Mouse (Mus musculus) limb, embryonic 15.5 days (tissue): ENCODE data around the gene Garnl3. TPM values are rescaled to one million over a fixed set of nuclear protein-coding genes. Genes with fewer than 3 reads are reported as not detected.
"Not testable (repeated sequence)": the region's sequence is repeated elsewhere in the genome, so short reads cannot be mapped to it uniquely, and the experiment has no call there.

Experiments used
- ATAC-seq: fragments of 200-750 bp; cut with Nextera tagmentation; 2 replicates; pipeline ENCODE4 v1.8.0; 2017; ENCODE audit warnings: low read depth, moderate TSS enrichment; ENCODE audit not compliant: insufficient number of reproducible peaks, low FRiP score, low TSS enrichment
- H3K27ac ChIP-seq: fragments of 300-500 bp; sonication (generic); 2 replicates; pipeline ENCODE4 v1.5.1; 2015; ENCODE audit warnings: moderate library complexity, mild to moderate bottlenecking, inconsistent platforms
- H3K27me3 ChIP-seq: fragments of 300-500 bp; sonication (generic); 2 replicates; pipeline ENCODE4 v1.6.1; 2015; ENCODE audit warnings: inconsistent platforms
- H3K36me3 ChIP-seq: fragments of 300-500 bp; sonication (generic); 2 replicates; pipeline ENCODE4 v1.6.1; 2015; ENCODE audit warnings: inconsistent platforms
- H3K4me1 ChIP-seq: fragments of 300-500 bp; sonication (generic); 2 replicates; pipeline ENCODE4 v1.6.1; 2015; ENCODE audit warnings: inconsistent platforms
- H3K4me2 ChIP-seq: fragments of 300-500 bp; sonication (generic); 2 replicates; pipeline ENCODE4 v1.6.1; 2015; ENCODE audit warnings: mild to moderate bottlenecking, inconsistent platforms
- H3K4me3 ChIP-seq: fragments of 300-500 bp; sonication (generic); 2 replicates; pipeline ENCODE4 v1.5.1; 2015; ENCODE audit warnings: mild to moderate bottlenecking, inconsistent platforms
- H3K9ac ChIP-seq: fragments of 300-500 bp; sonication (generic); 2 replicates; pipeline ENCODE4 v1.6.1; 2015; ENCODE audit warnings: inconsistent platforms
- H3K9me3 ChIP-seq: fragments of 300-500 bp; sonication (generic); 2 replicates; pipeline ENCODE4 v1.6.1; 2016; ENCODE audit warnings: inconsistent platforms
- WGBS: fragments of 180-500 bp; shearing (Covaris S2); methylation state at CpG from one replicate; pipeline ENCODE4 v1.1.7; 2015; 5-methylcytosine and 5-hydroxymethylcytosine counted together
- polyA plus RNA-seq: library from polyadenylated mRNA; unstranded; fragments of >200 nt; fragmentation: Nextera tagmentation; extraction: Ambion mirVana; gene quantifications from 2 replicates; pipeline ENCODE4 v1.2.1, GENCODE M21; 2015

Garnl3 gene
- polyA plus RNA-seq, 1 experiment from 2014 or later = 8.8 TPM

- WGBS = 68% methylated on average over 6 of the region's 6 CpGs
- H3K9me3 ChIP-seq = no peaks in the 10 kb centered on the region
- H3K4me2 ChIP-seq = no peak overlapping the region
- H3K4me3 ChIP-seq = no peak overlapping the region
- H3K27ac ChIP-seq = no peak overlapping the region
- no peaks in the 10 kb centered on the region for H3K27me3 ChIP-seq
- no peaks in the 10 kb centered on the region for H3K36me3 ChIP-seq
- ATAC-seq = no peak
- no peaks in the 10 kb centered on the region for H3K4me1 ChIP-seq
- no peak overlapping the region for H3K9ac ChIP-seq
These were observed 8.6 kb downstream of the Garnl3 start for GRCm38 (mm10) chr2:33122856-33123255.

- H3K4me3 ChIP-seq = no peak overlapping the region
- no peak overlapping the region for H3K4me2 ChIP-seq
- no peak for ATAC-seq
- no peaks in the 10 kb centered on the region for H3K36me3 ChIP-seq
- H3K9ac ChIP-seq = no peak overlapping the region
- H3K27ac ChIP-seq = no peak overlapping the region
- H3K4me1 ChIP-seq = no peaks in the 10 kb centered on the region
- H3K27me3 ChIP-seq = no peaks in the 10 kb centered on the region
- WGBS = 86% methylated on average over 8 of the region's 8 CpGs
- no peaks in the 10 kb centered on the region for H3K9me3 ChIP-seq
These were observed 30.9 kb downstream of the Garnl3 start for GRCm38 (mm10) chr2:33100536-33100935.

- 86% methylated on average over 12 of the region's 12 CpGs for WGBS
- H3K36me3 ChIP-seq, H3K27me3 ChIP-seq, H3K4me2 ChIP-seq, ATAC-seq, H3K4me3 ChIP-seq, H3K4me1 ChIP-seq, H3K9me3 ChIP-seq, H3K27ac ChIP-seq, H3K9ac ChIP-seq: not testable (repeated sequence)
These were observed 34.1 kb downstream of the Garnl3 start for GRCm38 (mm10) chr2:33097326-33097725.

GRCm38 (mm10) chr2:33095221-33095671, 36.2 kb downstream of the Garnl3 start:
- no peak overlapping the region for H3K9ac ChIP-seq
- H3K9me3 ChIP-seq = no peaks in the 10 kb centered on the region
- no peak for ATAC-seq
- H3K36me3 ChIP-seq = no peaks in the 10 kb centered on the region
- H3K27me3 ChIP-seq = no peaks in the 10 kb centered on the region
- 37% methylated on average over 10 of the region's 10 CpGs for WGBS
- H3K4me3 ChIP-seq = no peak overlapping the region
- peaks cover 3% of the 10 kb centered on the region for H3K4me1 ChIP-seq
- no peak overlapping the region for H3K4me2 ChIP-seq
- H3K27ac ChIP-seq = no peak overlapping the region

GRCm38 (mm10) chr2:33090620-33091520, 40.6 kb downstream of the Garnl3 start:
- 78% methylated on average over 8 of the region's 8 CpGs for WGBS
- no peaks in the 10 kb centered on the region for H3K27me3 ChIP-seq
- ATAC-seq = no peak

GRCm38 (mm10) chr2:33090033-33090400, 41.4 kb downstream of the Garnl3 start:
- H3K4me3 ChIP-seq, H3K4me1 ChIP-seq, H3K9me3 ChIP-seq, ATAC-seq, H3K27me3 ChIP-seq, H3K4me2 ChIP-seq, H3K36me3 ChIP-seq, H3K27ac ChIP-seq, H3K9ac ChIP-seq: not testable (repeated sequence)
- 67% methylated on average over 1 of the region's 1 CpGs for WGBS

More at GRCm38 (mm10) chr2:33090620-33091520, 40.6 kb downstream of the Garnl3 start:
- no peaks in the 10 kb centered on the region for H3K36me3 ChIP-seq
- no peak overlapping the region for H3K27ac ChIP-seq
- no peaks in the 10 kb centered on the region for H3K9me3 ChIP-seq
- H3K4me3 ChIP-seq = no peak overlapping the region
- H3K4me1 ChIP-seq = peaks cover 3% of the 10 kb centered on the region
- no peak overlapping the region for H3K9ac ChIP-seq
- no peak overlapping the region for H3K4me2 ChIP-seq

DNA sequence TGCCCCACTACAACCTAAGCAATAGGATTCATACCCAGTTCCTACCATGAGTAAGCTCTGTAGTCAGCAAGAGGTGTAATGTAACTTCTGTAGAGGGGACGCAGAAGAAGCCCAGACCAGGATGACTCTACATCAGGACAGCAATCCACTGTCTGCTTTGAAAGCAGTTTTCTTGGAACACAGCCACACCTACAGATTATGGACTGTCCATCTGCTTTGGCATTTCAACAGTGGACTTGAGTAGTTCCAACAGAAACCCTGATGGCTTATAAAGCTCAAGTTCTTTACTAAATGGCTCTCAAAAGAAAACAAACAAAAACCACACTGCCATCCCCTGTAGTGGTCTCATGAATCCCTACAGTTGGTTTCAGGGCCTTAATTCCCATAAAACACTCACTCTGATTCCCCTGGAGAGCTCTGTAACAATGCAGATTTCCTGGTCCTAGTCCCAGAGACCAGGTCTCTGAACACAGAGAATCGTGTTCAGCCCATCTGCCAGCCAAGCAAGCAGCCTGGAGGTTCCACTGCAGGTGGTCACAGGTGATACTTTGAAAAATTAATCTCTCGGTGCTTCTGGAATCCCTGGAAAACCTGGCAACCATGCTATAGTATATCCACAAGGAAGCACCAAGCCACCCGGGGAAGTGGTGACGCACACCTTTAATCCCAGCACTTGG, 42.0 kb downstream of the Garnl3 start:
- Histone ChIP-seq H3K9ac (no peak overlapping the region), H3K4me1 (no peaks in the 10 kb centered on the region; the same call in 1 of the 2 replicates), H3K4me3 (no peak overlapping the region), H3K27ac (no peak overlapping the region), H3K27me3 (no peaks in the 10 kb centered on the region), H3K4me2 (no peak overlapping the region), H3K9me3 (no peaks in the 10 kb centered on the region), H3K36me3 (no peaks in the 10 kb centered on the region)
- 80% methylated on average over 5 of the region's 5 CpGs for WGBS
- ATAC-seq = no peak

DNA sequence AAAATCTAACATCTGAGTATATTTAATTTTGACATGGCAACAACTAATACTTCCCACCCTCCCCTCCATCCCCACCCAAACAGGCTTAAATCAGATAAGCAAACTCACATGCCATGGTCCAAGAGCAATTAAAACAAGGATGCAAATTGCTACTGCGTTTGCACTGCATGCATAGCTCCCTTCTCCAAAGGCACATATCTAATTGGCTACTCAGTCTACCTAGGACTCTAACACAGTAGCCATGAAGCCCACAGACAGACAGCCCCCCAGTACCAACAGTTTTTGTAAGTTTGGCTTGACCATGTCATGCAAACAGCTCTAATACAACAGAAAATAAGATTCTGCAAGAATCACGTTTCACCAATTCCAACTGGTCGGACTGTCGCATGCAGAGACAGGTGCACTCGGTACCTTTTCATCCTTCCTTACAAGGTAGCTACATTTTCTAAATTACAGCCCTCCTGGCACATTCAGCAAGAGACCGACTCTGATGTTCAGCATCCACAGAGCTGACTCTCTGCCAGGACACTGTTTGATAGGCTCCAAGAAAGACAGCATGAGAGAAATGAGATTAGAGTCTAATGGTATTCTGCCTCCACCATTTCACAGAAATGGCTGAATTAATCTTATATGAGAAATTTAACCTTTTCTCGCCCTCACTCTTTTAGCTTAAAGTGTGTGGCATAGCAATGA, 44.6 kb downstream of the Garnl3 start:
- H3K4me3 ChIP-seq = no peak overlapping the region
- no peaks in the 10 kb centered on the region; the same call in 1 of the 2 replicates for H3K4me1 ChIP-seq
- 65% methylated on average over 7 of the region's 7 CpGs for WGBS
- no peaks in the 10 kb centered on the region for H3K27me3 ChIP-seq
- no peaks in the 10 kb centered on the region for H3K36me3 ChIP-seq
- no peak overlapping the region for H3K27ac ChIP-seq
- no peak overlapping the region for H3K4me2 ChIP-seq
- no peak for ATAC-seq
- H3K9ac ChIP-seq = no peak overlapping the region
- H3K9me3 ChIP-seq = no peaks in the 10 kb centered on the region

GRCm38 (mm10) chr2:33086016-33086596, 45.3 kb downstream of the Garnl3 start:
- no peak overlapping the region for H3K27ac ChIP-seq
- WGBS = 48% methylated on average over 7 of the region's 7 CpGs
- H3K9me3 ChIP-seq = no peaks in the 10 kb centered on the region
- no peaks in the 10 kb centered on the region for H3K27me3 ChIP-seq
- H3K9ac ChIP-seq = no peak overlapping the region
- no peak for ATAC-seq
- H3K4me1 ChIP-seq = no peaks in the 10 kb centered on the region; the same call in 1 of the 2 replicates
- H3K4me3 ChIP-seq = no peak overlapping the region
- no peaks in the 10 kb centered on the region for H3K36me3 ChIP-seq
- H3K4me2 ChIP-seq = no peak overlapping the region

GRCm38 (mm10) chr2:33084221-33084620, 47.2 kb downstream of the Garnl3 start:
- Histone ChIP-seq H3K4me3 (no peak overlapping the region), H3K4me2 (no peak overlapping the region), H3K27me3 (no peaks in the 10 kb centered on the region), H3K4me1 (0 out of 2 replicates have a peak, but pooled peaks cover 3% of the 10 kb centered on the region), H3K27ac (no peak overlapping the region), H3K36me3 (no peaks in the 10 kb centered on the region), H3K9me3 (no peaks in the 10 kb centered on the region), H3K9ac (no peak overlapping the region)
- ATAC-seq = no peak
- WGBS = 76% methylated on average over 3 of the region's 3 CpGs

DNA sequence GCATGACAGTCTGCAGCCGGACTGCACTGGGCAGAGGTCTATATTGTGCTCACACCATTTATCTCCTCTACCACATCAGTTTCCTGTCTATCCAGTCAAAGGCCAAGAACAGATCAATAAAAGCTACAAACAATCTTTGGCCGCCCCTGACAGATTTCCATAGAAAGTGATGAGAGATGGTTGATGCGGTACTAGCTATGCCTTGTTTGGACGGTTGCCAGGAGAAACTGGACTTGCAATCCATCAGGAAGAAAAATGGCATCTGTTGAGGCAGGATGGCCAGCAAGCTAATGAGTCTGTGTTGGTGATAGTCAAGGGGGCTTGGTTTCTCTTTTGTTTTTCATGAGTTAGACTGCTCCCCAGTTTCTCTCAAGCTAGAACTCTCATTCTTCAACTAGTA, 51.3 kb downstream of the Garnl3 start:
- H3K4me2 ChIP-seq = no peak overlapping the region
- H3K36me3 ChIP-seq = no peaks in the 10 kb centered on the region
- ATAC-seq = no peak
- H3K4me1 ChIP-seq = 0 out of 2 replicates have a peak, but pooled peaks cover 3% of the 10 kb centered on the region
- no peaks in the 10 kb centered on the region for H3K9me3 ChIP-seq
- no peak overlapping the region for H3K4me3 ChIP-seq
- WGBS = 66% methylated on average over 4 of the region's 4 CpGs
- no peaks in the 10 kb centered on the region for H3K27me3 ChIP-seq
- H3K9ac ChIP-seq = no peak overlapping the region
- no peak overlapping the region for H3K27ac ChIP-seq
